Mouse (Mus musculus): Measurements from ENCODE around the gene Dot1l. TPM values are rescaled to one million over a fixed set of nuclear protein-coding genes. Genes with fewer than 3 reads are reported as not detected.
A peak's percentile ranks its signal among the peaks of the same experiment; 100 is the strongest.

Dot1l gene
- polyA plus RNA-seq, 1 experiment from 2014 or later, result 23.0 TPM

- Histone ChIP-seq H3K9me3 (ENCODE audit: control insufficient read depth, low read length) (no peaks in the 10 kb centered on the region), H3K27me3 (ENCODE audit: control insufficient read depth, insufficient read depth, low read length) (peaks cover 37% of the 10 kb centered on the region), H3K36me3 (ENCODE audit: control insufficient read depth, insufficient read depth, low read length) (no peaks in the 10 kb centered on the region), H3K4me3 (ENCODE audit: low read depth, low read length) (no peak overlapping the region), H3K27ac (replicated peaks; ENCODE audit: low read depth, low read length) (no peak overlapping the region), H3K4me2 (ENCODE audit: low read depth, severe bottlenecking) (no peak overlapping the region), H3K9ac (ENCODE audit: low read length) (no peak overlapping the region), H3K4me1 (ENCODE audit: control insufficient read depth, insufficient read depth, low read length) (peaks cover 10% of the 10 kb centered on the region; the same call in 1 of the 2 replicates)
- ATAC-seq (ENCODE audit: insufficient number of reproducible peaks, low FRiP score, low TSS enrichment, low read depth) (no peak), DNase-seq (ENCODE audit: low spot score) (no peak)
- 87% methylated on average over 15 of the region's 15 CpGs for WGBS
Measured at GRCm38 (mm10) chr10:80842334-80842733, 87.3 kb downstream of the Dot1l start.

- Histone ChIP-seq H3K27me3 (ENCODE audit: control insufficient read depth, insufficient read depth, low read length) (peaks cover 37% of the 10 kb centered on the region), H3K36me3 (ENCODE audit: control insufficient read depth, insufficient read depth, low read length) (no peaks in the 10 kb centered on the region), H3K27ac (replicated peaks; ENCODE audit: low read depth, low read length) (no peak overlapping the region), H3K9me3 (ENCODE audit: control insufficient read depth, low read length) (no peaks in the 10 kb centered on the region), H3K4me1 (ENCODE audit: control insufficient read depth, insufficient read depth, low read length) (peaks cover 10% of the 10 kb centered on the region; the same call in 1 of the 2 replicates), H3K9ac (ENCODE audit: low read length) (peak overlapping the region; percentile 50), H3K4me2 (ENCODE audit: low read depth, severe bottlenecking) (peak overlapping the region; percentile 75), H3K4me3 (ENCODE audit: low read depth, low read length) (peak overlapping the region; percentile 31)
- 12% methylated on average over 28 of the region's 32 CpGs for WGBS
- ATAC-seq (ENCODE audit: insufficient number of reproducible peaks, low FRiP score, low TSS enrichment, low read depth) (no peak), DNase-seq (ENCODE audit: low spot score) (no peak)
Measured at GRCm38 (mm10) chr10:80843087-80843930, 88.3 kb downstream of the Dot1l start.

- 5% methylated on average over 37 of the region's 51 CpGs for WGBS
- Histone ChIP-seq H3K27me3 (ENCODE audit: control insufficient read depth, insufficient read depth, low read length) (peaks cover 37% of the 10 kb centered on the region), H3K27ac (replicated peaks; ENCODE audit: low read depth, low read length) (no peak within 1 kb of the TSS), H3K36me3 (ENCODE audit: control insufficient read depth, insufficient read depth, low read length) (no peaks in the 10 kb centered on the region), H3K4me2 (ENCODE audit: low read depth, severe bottlenecking) (peak within 1 kb of the TSS; percentile 75), H3K4me1 (ENCODE audit: control insufficient read depth, insufficient read depth, low read length) (peaks cover 10% of the 10 kb centered on the region; the same call in 1 of the 2 replicates), H3K9me3 (ENCODE audit: control insufficient read depth, low read length) (no peaks in the 10 kb centered on the region), H3K4me3 (ENCODE audit: low read depth, low read length) (peak within 1 kb of the TSS; percentile 31), H3K9ac (ENCODE audit: low read length) (peak within 1 kb of the TSS; percentile 50)
- DNase-seq (ENCODE audit: low spot score) (no peak), ATAC-seq (ENCODE audit: insufficient number of reproducible peaks, low FRiP score, low TSS enrichment, low read depth) (no peak)
Measured at GRCm38 (mm10) chr10:80843931-80844547, 89.0 kb downstream of the Dot1l start, which contains the start of gene Lingo3. Lingo3 (minus strand) TSS chr10:80844039.

MicroRNAs within 50 kb of the gene (microRNA counts, 519-probe panel; counts per million panel counts)
- microRNA mmu-miR-1982, result not detected

Small RNA genes within 50 kb of the gene (microRNA-seq; reads per million reads assigned to microRNA genes)
- 4.0 reads per million, percentile 6 among the genes with 10 or more reads in this experiment for gene Mir1982

Other genes starting within 250 kb of the Dot1l start
- gene Atp8b3, start 216.1 kb upstream of the Dot1l start, polyA plus RNA-seq (2014; fragmentation: Nextera tagmentation; extraction: Ambion mirVana), result 0.37 and 0.48 TPM in 2 replicates
- gene Rexo1, start 193.6 kb upstream of the Dot1l start, polyA plus RNA-seq (2014; fragmentation: Nextera tagmentation; extraction: Ambion mirVana), result 27.2 and 32.6 TPM in 2 replicates
- 5.7 and 6.6 TPM in 2 replicates for gene Klf16, start 177.9 kb upstream of the Dot1l start, polyA plus RNA-seq (2014; fragmentation: Nextera tagmentation; extraction: Ambion mirVana)
- gene Abhd17a, start 164.9 kb upstream of the Dot1l start, polyA plus RNA-seq (2014; fragmentation: Nextera tagmentation; extraction: Ambion mirVana), result 114 and 121 TPM in 2 replicates
- gene Scamp4, start 152.3 kb upstream of the Dot1l start, polyA plus RNA-seq (2014; fragmentation: Nextera tagmentation; extraction: Ambion mirVana), result 68.8 and 73.0 TPM in 2 replicates
- 9.7 and 9.8 TPM in 2 replicates for gene Adat3, start 152.3 kb upstream of the Dot1l start, polyA plus RNA-seq (2014; fragmentation: Nextera tagmentation; extraction: Ambion mirVana)
- gene Gm49322, start 149.2 kb upstream of the Dot1l start, polyA plus RNA-seq (2014; fragmentation: Nextera tagmentation; extraction: Ambion mirVana), result 2.1 and 2.6 TPM in 2 replicates
- gene Csnk1g2, start 132.4 kb upstream of the Dot1l start, polyA plus RNA-seq (2014; fragmentation: Nextera tagmentation; extraction: Ambion mirVana), result 126 and 152 TPM in 2 replicates
- gene Btbd2, start 98.1 kb upstream of the Dot1l start, polyA plus RNA-seq (2014; fragmentation: Nextera tagmentation; extraction: Ambion mirVana), result 67.4 and 67.9 TPM in 2 replicates
- gene Mknk2, start 77.1 kb upstream of the Dot1l start, polyA plus RNA-seq (2014; fragmentation: Nextera tagmentation; extraction: Ambion mirVana), result 95.3 and 98.5 TPM in 2 replicates
- gene Mob3a, start 53.2 kb upstream of the Dot1l start, polyA plus RNA-seq (2014; fragmentation: Nextera tagmentation; extraction: Ambion mirVana), result 44.0 and 48.6 TPM in 2 replicates
- 4.8 and 5.0 TPM in 2 replicates for gene Izumo4, start 53.0 kb upstream of the Dot1l start, polyA plus RNA-seq (2014; fragmentation: Nextera tagmentation; extraction: Ambion mirVana)
- 67.8 and 68.5 TPM in 2 replicates for gene Ap3d1, start 12.9 kb upstream of the Dot1l start, polyA plus RNA-seq (2014; fragmentation: Nextera tagmentation; extraction: Ambion mirVana)
- 122 and 130 TPM in 2 replicates for gene Sf3a2, start 43.0 kb downstream of the Dot1l start, polyA plus RNA-seq (2014; fragmentation: Nextera tagmentation; extraction: Ambion mirVana)
- 141 and 145 TPM in 2 replicates for gene Plekhj1, start 43.4 kb downstream of the Dot1l start, polyA plus RNA-seq (2014; fragmentation: Nextera tagmentation; extraction: Ambion mirVana)
- gene Amh, start 50.0 kb downstream of the Dot1l start, polyA plus RNA-seq (2014; fragmentation: Nextera tagmentation; extraction: Ambion mirVana), result not detected in 2 replicates
- 0.40 and 0.96 TPM in 2 replicates for gene Jsrp1, start 58.3 kb downstream of the Dot1l start, polyA plus RNA-seq (2014; fragmentation: Nextera tagmentation; extraction: Ambion mirVana)
- 2,003 and 2,108 TPM in 2 replicates for gene Oaz1, start 71.5 kb downstream of the Dot1l start, polyA plus RNA-seq (2014; fragmentation: Nextera tagmentation; extraction: Ambion mirVana)
- gene Lingo3, start 88.8 kb downstream of the Dot1l start, polyA plus RNA-seq (2014; fragmentation: Nextera tagmentation; extraction: Ambion mirVana), result 0.33 and 0.36 TPM in 2 replicates
- 375 and 398 TPM in 2 replicates for gene Lsm7, start 100.0 kb downstream of the Dot1l start, polyA plus RNA-seq (2014; fragmentation: Nextera tagmentation; extraction: Ambion mirVana)
- 26.8 and 28.1 TPM in 2 replicates for gene Sppl2b, start 100.1 kb downstream of the Dot1l start, polyA plus RNA-seq (2014; fragmentation: Nextera tagmentation; extraction: Ambion mirVana)
- gene Tmprss9, start 116.6 kb downstream of the Dot1l start, polyA plus RNA-seq (2014; fragmentation: Nextera tagmentation; extraction: Ambion mirVana), result not detected in 2 replicates
- 336 and 355 TPM in 2 replicates for gene Timm13, start 145.8 kb downstream of the Dot1l start, polyA plus RNA-seq (2014; fragmentation: Nextera tagmentation; extraction: Ambion mirVana)
- 23.3 and 26.7 TPM in 2 replicates for gene Lmnb2, start 163.0 kb downstream of the Dot1l start, polyA plus RNA-seq (2014; fragmentation: Nextera tagmentation; extraction: Ambion mirVana)
- gene Gadd45b, start 174.9 kb downstream of the Dot1l start, polyA plus RNA-seq (2014; fragmentation: Nextera tagmentation; extraction: Ambion mirVana), result 10.9 and 12.3 TPM in 2 replicates